Mouse (Mus musculus) adrenal gland, adult (tissue): Measurements from ENCODE around the gene 4632433K11Rik.
A peak's percentile ranks its signal among the peaks of the same experiment; 100 is the strongest.

Experiments
- DNase-seq, 2 experiments: peaks; one replicate each; pipeline ENCODE4 v3.0.0; 2022 to 2023; ENCODE audit warnings: low spot score in 1 of 2; ENCODE audit not compliant: inconsistent age in 2 of 2

The 4632433K11Rik gene

DNA sequence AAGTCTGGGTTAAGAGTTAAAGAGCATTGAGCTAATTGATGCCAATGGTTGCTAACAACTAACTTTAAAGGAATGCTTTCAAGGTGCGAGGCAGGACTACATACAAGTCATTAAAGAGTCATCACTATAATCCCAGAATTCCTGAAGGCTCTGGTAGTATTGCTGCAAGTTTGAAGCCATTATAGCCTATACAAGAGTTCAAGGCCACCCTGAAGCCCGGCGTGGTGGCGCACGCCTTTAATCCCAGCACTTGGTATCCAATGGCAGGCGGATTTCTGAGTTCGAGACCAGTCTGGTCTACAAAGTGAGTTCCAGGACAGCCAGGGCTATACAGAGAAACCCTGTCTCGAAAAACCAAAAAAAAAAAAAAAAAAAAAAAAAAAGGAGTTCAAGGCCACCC, 14.3 kb upstream of the 4632433K11Rik start:
- DNase-seq: peak; percentile 44 to 72

DNA sequence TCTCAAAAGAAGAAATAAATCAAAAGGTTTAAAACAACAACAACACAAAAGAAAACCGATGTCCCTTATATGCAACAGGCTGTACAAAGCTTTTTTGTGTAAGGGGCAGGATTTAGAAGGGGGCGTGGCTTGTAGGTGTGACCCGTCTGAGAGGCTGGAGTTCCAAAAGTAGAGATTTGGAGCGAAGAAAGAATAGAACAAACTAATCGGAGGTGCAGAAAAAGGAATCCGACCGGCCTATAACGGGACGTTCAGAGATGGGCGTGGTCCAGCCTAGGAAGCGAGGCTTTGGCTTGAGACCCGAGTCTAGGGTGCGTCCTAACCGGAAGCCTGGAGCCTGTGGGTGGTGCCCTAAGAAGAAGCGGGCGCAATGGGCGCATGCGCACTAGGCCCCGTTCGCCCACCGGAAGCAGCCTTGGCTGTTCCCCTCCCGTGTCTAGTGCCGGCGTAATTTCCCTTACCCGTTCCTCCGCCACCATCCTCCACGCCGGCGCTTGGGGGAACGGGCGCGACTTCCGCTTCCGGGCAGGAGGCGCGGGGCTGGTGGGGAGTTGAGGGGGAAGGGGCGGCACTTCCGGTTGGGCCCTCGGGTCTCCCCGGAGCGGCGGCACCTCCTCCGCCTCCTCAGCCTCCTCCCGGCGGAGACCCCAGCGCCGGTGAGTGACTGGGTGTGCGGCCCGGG, 13.8 kb upstream of the 4632433K11Rik start, which contains the start of the genes Zfp865 and Ccdc106:
Zfp865 (plus strand) TSS at position 377 of the 682 bp plus-strand sequence.
Ccdc106 (plus strand) TSS at position 554 of the 682 bp plus-strand sequence.
- peak; percentile 100 for DNase-seq

DNA sequence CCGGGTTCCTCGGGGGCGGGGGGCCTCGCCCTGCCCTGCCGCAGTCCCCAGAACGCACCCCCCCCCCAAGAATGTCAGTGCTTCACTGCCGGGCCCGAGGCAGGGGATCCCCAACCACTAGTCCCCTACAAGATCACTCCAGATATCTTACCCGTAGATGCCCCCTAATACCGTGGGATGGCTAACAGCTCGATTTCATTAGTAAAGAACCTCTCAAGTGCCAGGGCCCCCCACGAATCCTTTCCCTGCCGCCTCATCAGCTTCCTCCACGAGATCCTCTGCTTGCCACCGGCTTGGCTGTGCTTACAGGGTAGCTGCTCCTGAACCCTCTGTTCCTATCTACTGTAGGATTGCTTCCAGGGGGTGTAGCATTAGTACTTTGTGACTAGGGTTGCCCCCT, 13.2 kb upstream of the 4632433K11Rik start:
- DNase-seq: no peak

DNA sequence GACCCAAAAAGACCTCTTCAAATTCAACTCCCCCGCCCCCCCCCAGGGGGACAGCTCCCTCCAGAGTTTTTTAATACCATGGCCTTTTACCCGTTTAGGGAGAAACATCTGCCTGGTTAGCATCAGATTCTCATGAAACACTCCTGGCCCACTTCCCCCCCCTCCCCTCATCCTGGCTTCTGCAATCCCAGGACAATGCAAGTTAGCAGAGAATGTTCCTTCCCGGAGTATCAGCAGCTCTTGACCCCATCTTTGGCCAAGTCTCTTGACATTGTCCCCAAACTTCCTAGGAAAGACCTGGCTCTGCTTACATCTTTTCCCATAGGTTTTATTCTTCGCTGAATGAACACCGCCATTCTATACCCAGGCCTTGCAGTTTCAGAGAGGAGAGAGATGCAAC, 12.7 kb upstream of the 4632433K11Rik start:
- DNase-seq: no peak

DNA sequence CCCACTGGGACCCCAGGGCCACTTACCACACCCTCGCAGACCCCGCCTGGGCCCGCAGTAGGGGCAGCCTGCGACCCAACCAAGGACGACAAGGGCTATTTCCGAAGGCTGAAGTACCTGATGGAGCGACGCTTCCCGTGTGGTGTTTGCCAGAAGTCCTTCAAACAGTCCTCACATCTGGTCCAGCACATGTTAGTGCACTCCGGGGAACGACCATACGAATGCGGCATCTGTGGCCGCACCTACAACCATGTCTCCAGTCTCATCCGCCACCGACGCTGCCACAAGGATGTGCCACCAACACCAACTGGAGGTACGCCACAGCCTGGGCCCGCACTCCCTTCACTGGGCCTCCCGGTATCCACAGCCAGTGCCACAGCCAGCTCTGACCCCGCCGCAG, 4.4 kb upstream of the 4632433K11Rik start:
- no peak for DNase-seq

DNA sequence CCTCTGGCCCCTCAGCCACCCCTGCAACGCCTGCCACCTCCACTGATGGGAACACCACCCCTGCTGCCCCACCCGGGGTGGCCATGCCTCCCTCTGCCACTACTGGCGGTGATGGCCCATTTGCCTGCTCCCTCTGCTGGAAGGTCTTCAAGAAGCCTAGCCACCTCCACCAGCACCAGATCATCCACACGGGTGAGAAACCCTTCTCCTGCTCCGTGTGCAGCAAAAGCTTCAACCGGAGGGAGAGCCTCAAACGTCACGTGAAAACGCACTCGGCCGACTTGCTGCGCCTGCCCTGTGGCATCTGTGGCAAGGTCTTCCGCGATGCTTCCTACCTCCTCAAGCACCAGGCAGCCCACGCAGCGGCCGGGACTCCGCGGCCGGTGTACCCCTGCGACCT, 4.0 kb upstream of the 4632433K11Rik start:
- no peak for DNase-seq

DNA sequence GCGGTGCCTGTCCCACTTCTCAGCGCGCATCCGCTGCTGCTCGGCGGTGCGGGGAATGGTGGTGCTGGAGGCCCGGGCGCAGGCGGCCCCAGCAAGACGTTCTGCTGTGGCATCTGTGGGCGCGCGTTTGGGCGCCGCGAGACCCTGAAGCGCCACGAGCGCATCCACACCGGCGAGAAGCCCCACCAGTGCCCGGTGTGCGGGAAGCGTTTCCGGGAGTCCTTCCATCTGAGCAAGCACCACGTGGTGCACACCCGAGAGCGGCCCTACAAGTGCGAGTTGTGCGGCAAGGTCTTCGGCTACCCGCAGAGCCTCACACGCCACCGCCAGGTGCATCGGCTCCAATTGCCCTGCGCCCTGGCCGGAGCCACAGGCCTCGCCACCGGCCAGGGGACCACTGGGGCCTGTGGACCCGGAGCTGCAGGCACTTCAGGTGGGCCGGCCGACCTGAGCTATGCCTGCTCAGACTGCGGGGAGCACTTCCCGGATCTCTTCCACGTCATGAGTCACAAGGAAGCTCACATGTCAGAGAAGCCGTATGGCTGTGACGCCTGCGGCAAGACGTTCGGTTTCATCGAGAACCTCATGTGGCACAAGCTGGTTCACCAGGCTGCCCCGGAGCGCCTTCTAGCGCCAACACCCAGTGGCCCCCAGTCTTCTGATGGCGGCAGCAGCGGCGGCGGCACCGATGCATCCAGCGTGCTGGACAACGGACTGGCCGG, 3.2 kb upstream of the 4632433K11Rik start:
- DNase-seq: no peak

DNA sequence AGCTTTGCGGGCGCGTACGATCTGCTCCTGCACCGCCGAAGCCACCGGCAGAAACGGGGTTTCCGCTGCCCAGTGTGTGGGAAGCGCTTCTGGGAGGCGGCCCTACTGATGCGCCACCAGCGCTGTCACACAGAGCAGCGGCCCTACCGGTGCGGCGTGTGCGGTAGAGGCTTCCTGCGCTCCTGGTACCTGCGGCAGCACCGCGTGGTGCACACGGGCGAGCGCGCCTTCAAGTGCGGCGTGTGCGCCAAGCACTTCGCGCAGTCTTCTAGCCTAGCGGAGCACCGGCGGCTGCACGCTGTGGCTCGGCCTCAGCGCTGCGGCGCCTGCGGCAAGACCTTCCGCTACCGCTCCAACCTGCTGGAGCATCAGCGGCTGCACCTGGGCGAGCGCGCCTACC, 2.4 kb upstream of the 4632433K11Rik start:
- no peak for DNase-seq

DNA sequence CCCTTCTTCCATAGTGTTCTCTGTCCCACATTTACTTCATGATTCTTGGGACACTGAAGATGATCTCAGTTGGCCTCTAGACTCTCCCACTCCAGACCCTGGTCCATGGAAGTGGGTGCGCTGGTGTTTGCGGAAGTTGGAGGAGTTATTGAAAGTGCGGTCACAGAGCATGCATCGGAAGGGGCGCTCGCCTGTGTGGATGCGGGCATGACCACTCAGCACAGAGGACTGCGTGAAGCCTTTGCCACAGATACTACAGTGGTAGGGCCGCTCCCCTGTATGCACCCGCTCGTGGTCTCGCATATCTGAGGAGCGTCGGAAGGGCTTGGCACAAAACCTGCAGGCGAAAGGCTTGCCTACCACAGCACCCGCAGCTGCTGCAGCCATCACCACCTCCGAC, 1.7 kb downstream of the 4632433K11Rik start:
- DNase-seq: no peak

DNA sequence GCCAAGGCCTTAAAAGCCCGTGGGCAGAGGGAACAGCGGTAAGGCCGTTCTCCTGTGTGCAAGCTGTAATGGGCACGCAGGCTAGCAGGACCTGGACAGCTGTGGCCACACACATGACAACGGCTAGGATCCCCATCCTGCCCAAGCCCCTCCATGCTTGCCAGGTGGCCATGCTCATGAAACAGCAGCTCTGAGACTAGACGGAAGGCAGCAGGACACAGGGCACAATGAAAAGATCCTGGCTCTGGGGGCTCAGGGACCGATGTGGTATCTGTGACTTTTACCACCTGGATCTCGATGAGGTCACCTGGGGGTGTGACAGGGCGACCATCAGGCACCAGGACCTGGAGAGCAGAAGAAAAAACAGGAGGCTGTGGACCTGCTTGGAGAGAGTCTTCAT, 2.2 kb downstream of the 4632433K11Rik start:
- no peak for DNase-seq

DNA sequence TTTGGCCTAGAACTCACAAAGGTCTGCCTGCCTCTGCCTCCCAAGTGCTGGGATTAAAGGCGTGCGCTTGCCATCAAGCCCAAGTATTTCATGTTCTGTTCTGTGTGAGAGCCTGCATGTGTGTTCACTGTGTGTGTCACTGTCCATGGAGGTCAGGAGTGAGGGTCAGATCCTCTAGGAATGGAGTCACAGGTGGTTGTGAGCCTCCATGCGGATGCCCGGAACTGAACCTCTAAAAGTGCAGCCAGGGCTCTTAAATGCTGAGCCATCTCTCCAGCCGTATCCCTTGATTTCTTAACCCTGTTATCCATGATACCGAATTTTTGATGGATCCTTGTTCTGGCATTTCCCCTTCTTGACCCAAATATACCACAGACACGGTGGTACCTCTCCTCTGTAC, 3.1 kb downstream of the 4632433K11Rik start:
- no peak for DNase-seq

DNA sequence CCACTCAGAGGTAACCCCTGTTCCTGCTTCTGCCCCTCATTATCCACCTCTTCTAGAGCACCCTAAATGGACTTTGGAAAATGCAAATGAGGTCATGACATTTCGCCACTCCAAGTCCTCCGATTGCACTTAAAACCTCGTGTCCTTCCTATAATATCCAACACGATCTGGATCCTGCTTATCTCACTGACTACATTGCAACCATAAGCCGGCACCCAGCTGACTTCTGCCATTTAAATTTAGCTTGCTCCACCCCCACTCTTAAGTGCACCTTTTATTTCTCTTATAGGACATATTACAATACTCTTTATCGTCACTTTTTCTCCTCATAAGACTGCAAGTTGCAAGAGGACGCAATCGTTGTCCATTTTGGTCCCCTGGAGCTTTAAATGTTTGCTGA, 3.5 kb downstream of the 4632433K11Rik start:
- DNase-seq: no peak

DNA sequence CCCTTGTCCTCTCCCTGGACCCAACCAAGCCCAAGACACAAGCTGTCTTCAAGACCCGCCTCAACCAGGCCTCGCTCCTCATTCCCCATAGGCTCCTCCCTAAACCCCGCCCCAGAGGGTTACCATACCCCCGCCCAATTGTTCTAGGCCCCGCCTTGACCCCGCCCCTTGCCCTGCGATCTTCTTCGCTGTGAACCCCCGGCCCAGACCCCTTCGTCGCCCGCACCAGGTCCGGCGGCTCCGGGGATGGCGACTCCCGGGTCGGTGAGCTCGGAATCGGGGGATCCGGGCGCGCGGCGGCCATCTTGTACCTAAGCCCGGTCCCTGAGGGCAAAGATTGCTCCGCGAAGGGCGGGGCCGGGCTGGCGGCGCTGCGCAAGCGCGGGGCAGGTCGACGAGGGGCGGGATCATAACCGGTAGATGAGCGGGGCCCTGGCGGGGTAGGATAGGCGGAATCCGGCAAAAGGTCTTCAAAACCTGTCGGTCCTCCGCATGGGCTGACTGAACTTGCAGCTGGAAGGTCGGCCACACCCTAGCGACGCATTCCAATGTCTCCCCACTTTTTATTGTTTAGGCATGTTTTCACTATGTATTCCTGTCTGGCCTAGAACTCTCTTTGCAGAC, 4.3 kb downstream of the 4632433K11Rik start, which contains the start of gene Zfp784:
Zfp784 (minus strand) TSS at position 338 of the 624 bp plus-strand sequence.
- peak; percentile 96 to 99 for DNase-seq

DNA sequence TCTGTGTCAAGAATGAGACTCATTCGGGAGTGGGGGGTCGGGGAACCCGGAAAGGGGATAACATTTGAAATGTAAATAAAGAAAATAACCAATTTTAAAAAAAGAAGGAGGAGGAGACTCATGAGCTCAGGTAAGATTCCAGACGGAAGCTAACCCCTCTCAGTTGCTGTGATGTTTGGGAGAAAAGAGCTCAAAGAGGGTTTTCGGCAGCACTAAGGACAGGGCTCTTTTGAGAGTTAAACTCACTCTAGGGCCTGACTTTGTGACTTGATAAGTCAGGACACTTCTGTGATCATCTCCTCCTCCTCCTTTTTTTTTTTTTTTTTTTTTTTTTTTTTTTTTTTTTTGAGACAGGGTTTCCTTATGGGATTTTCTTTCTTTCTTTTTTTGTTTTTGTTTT, 5.0 kb downstream of the 4632433K11Rik start:
- DNase-seq: no peak

DNA sequence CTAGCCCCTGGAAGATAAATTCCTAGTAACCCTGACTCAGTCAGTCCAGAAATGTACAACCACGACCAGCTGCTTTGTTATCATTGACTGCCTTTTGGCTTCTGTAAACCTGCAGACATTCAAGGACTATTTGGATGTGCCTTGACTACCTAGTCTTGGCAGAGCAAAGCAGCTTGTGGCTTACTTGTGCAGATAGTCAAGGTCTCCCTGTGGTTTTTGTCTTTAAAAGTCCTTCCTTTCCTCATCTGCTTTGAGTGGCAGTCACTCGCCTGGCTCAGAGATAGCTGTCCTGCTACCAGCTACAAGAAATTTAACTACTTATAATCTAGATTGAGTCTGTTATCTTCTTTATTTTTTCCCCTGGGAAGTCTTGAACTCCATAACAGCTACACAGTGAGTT, 11.1 kb downstream of the 4632433K11Rik start:
- no peak for DNase-seq

DNA sequence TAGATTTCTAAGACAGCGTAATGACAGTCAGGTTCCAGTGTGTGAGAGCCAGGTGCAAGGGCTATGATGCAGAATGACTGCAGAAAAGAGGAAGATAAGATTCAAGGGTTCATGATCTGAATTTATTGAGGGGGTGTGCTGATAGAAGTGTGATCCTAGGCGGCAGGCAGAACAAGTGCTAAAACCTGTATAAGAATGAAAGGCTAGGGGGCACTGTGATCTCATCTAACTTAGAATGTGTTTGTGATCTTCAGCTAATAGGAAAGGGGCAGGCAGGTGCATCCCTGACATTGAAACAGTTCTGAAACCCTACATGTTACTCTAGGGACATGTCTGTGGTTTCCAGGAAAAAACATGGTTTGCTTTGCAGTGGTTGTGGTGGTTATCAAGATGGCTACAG, 12.2 kb downstream of the 4632433K11Rik start:
- no peak for DNase-seq

DNA sequence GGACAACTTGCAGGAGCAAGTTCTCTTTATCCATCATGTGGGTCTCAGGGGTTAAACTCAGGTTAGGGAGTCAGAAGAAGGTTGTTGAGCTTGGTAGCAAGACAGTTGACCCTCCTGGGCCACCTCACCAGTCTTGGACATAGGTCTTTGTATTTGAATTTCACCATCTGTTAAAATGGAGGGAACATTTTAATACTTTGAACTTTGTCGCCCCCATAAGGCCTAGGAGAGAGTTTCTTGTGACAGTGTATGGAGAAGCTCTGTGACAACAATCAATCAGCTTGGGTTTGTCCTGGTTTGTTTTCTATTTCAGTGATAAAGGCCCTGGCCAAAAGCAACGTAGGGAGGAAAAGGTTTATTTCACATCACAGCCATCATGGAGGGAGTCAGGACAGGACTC, 13.4 kb downstream of the 4632433K11Rik start:
- peak in 1 of 2 experiments; percentile 81 for DNase-seq

DNA sequence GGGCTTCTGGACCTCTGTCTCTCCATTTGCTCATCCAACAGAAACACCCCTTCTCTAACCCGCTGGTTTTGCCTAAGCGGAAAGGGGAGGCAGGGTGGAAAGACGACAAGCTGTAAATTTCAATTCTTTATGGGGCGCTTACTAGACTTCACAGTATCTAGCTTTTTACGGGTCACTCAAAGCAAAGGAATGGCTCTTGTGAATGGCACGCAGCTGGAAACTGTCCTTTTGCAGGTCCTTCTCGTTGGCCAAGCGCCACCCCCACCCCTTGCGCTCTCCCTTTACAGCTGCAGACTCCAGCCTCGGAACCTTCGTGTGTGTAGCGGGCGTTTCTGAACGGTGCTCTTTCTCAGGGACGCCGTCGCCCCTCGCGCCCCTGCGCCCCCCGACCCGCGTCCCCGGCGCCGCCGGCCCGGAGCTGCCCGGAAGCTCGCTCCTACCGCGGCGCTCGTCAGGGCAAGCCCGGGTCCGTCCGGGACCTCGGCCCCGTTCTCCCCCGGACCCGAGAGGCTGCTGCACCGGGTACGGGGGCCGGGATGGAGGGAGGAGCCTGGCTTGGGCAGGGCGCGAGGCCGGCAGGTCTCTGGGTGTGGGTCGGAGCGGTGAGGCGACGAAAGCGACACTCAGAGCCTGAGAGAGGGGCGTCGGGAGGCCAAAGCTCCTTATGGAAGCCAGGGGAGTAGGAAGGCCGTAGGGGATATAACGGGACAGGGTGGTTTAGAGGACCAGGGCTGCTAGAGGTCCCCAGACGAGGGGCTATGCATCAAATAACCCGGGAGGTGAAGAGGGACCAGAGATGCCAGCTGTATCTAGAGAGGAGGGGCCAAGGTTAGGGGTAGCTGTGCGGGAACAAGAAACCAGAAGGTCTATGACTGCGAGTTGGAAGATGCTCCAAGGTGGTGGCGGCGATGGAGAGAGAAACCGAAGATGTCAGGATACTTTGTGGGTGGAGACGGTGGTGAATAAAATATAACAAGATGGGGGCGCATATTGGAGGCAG, 17.6 kb downstream of the 4632433K11Rik start, which contains the start of gene Zfp580:
Zfp580 (plus strand) TSS at position 346 of the 1,000 bp plus-strand sequence.
- peak; percentile 83 to 95 for DNase-seq

DNA sequence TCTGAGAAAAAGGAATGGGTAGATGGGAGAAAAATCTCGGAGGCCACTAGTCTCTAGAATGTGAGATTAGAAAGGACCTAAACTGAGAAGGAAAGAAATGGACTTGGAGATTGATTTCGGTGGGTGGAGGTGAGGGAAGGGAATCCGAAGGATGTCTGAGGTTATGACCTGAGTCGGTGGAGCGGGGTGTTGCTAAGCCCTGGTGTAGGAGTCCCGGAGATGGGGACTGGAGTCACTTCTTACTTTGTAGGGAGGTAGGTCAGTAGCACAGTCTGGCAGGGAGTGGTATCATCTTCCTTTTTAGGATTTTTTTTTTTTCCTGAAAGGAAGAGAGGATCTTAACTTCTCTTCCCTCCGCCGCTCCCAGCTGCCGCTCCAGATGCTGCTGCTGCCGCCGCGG, 18.5 kb downstream of the 4632433K11Rik start:
- DNase-seq: no peak

DNA sequence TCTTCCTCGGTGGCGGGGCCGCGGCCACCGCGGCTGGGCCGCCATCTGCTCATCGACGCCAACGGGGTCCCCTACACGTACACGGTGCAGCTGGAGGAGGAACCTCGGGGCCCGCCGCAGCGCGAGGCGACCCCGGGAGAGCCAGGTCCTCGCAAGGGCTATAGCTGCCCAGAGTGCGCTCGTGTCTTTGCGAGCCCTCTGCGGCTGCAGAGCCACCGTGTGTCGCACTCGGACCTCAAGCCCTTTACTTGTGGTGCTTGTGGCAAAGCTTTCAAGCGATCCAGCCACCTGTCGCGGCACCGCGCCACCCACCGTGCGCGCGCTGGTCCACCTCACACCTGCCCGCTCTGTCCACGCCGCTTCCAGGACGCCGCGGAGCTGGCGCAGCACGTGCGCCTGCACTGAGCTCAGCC, 19.0 kb downstream of the 4632433K11Rik start:
- peak in 1 of 2 experiments; percentile 24 for DNase-seq
